Mouse (Mus musculus): Measurements from ENCODE around the gene Nrg3.

Gene Nrg3

GRCm38 (mm10) chr14:39472790-39473761 is at the start of gene Nrg3:
Nrg3 (minus strand) TSS chr14:39473088.
- no peak for DNase-seq (ENCODE audit: low spot score in 2 of 2)

- no peak for DNase-seq (ENCODE audit: low spot score in 2 of 2)
Measured at GRCm38 (mm10) chr14:39508956-39509355, 36.1 kb upstream of the Nrg3 start.

DNA sequence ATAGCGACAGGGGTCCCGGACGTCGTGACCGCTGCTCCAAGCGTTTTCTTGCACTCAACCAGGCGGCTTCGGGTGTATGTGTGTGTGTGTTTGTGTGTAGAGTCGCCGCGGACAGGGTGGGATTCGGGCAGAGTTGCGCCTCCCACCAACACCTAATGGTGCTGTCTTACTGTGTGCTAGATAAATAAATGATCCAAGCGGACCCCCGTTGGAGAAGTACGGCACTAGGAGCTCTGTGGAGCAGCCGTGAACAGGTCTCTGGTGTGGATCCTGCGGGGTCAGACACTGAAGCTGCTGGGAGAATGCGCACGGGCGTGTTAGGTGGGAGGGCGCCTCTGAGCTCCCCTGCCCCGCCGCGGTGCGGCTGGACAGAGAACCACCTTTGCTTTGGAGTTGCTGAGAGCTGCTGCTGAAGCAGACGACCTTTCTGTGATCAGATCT is 903 bp upstream of the Nrg3 start:
- DNase-seq (ENCODE audit: low spot score in 2 of 2): no peak

DNA sequence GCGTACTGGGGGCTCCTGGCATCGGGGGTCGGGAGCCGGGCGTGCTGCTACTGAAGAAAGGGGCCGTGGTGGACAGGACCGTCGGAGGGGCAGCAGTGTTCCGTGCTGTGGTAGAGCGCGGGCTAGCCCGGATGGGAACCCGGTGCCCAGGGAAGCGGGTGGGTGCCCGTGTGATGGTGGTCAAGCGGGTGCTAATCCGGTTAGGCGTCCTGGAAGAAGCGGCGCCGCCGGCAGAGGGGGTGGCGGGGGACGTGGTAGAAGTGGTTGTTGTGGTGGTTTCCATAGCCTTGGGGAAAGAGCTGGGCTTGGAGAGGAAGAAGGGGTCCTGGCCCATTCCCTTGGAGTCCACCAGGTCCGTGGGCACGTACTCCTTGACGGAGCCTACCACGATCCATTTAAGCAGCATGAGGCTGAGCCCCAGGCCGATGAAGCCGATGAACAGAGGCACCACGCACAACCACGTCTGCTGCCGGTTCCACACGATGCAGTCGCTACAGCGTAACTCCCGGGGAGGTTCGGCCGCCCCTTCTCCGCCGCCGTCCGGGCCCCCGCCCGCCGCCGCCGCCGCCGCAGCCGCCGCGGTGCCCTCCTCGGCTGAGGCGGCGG is 639 bp downstream of the Nrg3 start:
- DNase-seq (ENCODE audit: low spot score in 2 of 2): no peak

DNA sequence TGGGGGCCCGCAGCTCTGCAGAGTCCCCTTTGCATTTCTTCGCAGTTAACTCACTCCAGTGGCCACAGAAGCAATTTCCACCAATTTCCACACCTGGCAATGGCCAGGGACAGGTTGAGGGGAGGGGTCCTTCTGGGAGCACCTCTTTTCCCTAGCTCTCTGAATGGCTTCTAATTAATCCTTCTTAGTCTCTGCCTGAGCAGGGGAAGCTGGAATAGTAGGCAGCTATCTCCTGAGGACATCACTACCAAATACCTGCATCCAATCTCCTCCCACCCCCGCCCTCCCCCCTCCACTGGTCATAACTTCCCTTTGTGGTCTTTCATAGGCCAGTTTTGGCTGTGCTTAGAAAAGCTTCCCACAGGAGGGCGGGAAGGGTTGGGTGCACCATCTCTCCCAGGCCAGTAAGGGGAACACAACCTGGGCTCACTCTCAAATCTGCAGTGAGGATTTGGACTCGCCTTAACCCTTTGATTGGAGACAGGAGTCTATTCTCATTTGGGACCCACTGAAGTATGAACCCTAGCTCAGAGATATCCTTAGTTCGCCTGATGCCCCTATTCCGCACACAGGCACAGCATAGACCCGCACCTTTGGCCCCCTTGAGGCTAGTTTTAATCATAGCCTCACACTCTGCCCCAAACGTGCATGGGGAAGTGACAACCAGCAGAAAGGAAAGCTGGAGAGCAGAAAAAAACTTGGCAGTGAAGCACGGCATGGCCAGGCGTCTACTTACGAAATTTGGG is 1.5 kb downstream of the Nrg3 start:
- no peak for DNase-seq (ENCODE audit: low spot score in 2 of 2)

DNA sequence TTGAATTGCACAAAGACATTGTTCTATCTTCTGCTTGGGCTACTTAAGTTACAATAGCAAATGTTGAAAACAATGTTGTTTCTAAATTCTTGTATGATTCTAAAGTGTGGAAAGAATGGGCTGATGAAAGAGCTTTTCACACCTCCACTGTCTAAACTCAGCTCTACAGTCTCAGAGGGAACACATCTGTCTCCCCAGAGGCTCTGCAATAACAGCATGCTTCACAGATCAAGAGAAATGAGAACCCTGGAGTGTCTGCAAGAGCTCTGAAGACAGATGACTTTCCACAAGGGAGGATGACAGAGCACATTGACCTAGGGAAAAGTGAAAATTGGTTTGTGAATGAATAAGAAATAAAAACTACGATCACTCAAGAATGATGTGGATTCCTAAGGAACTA is 27.4 kb downstream of the Nrg3 start:
- no peak for DNase-seq (ENCODE audit: low spot score in 2 of 2)

GRCm38 (mm10) chr14:39428503-39428902 is 44.4 kb downstream of the Nrg3 start:
- DNase-seq (ENCODE audit: low spot score in 2 of 2): no peak

GRCm38 (mm10) chr14:39421874-39422273 is 51.0 kb downstream of the Nrg3 start:
- no peak for DNase-seq (ENCODE audit: low spot score in 2 of 2)

DNA sequence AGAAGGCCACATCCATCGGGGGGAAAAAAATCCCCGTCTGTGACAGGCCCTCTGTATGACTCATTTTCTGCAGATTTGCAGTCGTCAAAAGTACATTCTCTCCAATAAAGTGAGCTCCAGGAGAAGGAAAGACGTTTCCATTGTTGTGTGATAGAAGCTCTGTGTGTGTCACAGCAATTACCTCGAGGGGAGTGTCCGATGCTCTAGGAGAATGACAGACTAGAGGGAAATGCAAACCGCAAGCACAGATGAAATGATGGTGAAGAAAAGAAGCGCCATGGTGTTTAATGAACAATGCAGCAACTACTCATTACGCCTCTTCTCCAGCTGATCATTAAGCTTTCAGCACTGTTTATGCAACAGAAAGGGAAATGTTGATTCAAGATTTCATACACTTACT is 59.6 kb downstream of the Nrg3 start:
- DNase-seq (ENCODE audit: low spot score in 2 of 2): no peak

DNA sequence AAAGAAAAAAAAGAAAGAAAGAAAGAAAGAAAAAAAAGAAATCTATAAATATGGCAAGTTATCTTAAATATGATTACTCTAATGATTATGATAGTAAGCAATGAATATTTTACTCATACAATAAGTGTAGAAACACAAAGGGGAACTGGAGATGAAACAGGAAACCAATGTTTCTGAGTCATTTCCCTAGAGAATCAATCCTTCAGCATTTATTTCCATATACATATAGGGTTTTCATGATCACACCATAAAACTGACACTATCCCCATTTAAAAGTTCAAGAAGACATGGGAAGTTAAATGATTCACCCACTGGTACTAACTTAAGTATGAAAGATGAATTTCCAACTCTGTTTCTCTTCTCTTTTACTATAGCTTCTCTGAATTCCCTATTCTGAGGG is 86.0 kb downstream of the Nrg3 start:
- no peak for DNase-seq (ENCODE audit: low spot score in 2 of 2)

DNA sequence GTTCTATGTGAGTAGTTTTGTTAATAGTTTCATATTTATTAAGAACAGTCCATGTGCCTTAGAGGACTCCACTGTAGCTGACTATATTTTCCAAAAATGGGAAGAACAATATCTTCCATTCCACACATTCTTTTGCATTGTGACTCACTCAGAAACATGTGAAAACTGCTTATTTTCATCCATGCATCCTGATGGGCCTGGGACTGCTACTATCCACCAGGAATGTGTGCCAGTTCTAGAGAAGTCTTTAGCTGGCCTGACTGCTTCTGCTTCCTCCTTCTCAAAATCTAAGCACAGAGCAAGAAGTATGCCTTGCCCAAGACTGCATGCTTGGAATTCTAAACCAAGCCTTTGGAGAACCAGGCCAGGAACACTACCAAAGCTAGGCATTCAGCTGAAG is 91.6 kb downstream of the Nrg3 start:
- no peak for DNase-seq (ENCODE audit: low spot score in 2 of 2)

GRCm38 (mm10) chr14:39373220-39373619 is 99.7 kb downstream of the Nrg3 start:
- DNase-seq (ENCODE audit: low spot score in 2 of 2): no peak

DNA sequence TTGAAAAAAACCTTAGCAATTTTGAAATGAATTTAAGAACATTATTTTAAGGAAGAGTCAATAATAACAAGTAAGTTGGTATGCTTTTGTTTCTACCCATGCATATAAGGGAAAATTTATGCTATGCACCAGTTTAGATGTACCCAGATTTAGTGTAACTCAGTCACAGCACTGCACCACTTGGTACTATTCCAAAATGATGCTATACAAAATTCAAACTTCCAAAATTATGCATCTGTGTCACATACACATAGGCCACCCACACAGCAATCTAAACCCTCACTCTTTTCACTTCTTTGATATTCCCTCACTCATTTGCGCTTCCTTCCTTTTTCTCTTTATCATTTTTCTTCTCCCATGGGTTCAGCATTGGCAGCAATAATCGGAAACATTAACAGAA is 116.6 kb downstream of the Nrg3 start:
- no peak for DNase-seq (ENCODE audit: low spot score in 2 of 2)

GRCm38 (mm10) chr14:39351979-39352737 is 120.7 kb downstream of the Nrg3 start:
- DNase-seq (ENCODE audit: low spot score in 2 of 2): no peak

DNA sequence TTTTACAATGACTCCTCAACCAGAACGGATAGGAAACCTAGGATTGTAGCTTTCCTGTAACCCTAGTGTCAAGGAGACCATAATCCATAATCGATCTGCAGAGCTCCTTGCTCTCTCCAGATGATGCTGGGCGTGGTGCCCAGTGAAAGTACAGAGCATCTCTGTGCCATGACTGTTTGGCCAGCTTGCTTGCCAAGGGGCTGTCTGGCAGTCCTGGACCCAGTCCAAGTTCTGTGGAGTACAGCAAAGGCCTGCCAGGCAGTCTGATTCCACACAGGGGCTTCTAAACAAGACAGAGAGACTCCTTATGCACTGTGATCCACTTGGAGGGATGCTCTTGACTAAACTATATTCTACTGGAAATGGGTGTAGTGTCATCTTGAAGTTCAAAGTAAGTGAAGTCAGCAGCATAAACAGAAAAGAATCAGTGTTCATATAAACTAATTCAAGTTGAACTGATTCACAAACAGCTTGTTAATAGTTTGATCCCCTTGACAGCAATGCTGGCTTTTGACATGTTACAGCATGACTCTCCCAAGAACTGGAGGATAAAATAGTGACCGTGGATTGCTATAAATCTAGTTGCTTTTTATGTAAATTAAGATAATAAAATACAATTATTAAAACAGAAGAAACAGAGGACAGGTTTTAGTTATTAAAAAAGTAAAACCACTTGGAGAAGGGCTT is 155.3 kb downstream of the Nrg3 start:
- no peak for DNase-seq (ENCODE audit: low spot score in 2 of 2)

- no peak for DNase-seq (ENCODE audit: low spot score in 2 of 2)
Measured at GRCm38 (mm10) chr14:39314111-39314510, 158.8 kb downstream of the Nrg3 start.

DNA sequence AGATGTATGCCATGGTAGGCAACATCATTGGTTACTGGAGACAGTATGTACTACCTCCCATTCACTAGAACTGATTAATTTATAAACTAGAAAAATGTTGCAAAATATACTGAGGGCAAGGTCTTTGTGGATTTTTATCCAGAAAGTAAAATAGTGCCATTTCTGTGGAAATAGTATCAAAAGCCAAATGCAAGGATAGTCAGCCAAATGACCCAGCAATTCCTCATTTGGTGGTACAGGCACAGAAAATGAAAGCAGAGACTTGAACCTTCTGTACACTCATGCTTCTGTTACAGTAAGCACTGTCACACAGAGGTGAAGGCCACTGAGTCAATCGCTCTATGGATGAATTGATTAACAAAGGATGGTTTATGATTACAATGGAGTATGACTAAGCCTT is 207.8 kb downstream of the Nrg3 start:
- DNase-seq (ENCODE audit: low spot score in 2 of 2): no peak

GRCm38 (mm10) chr14:39264422-39264821 is 208.5 kb downstream of the Nrg3 start:
- no peak for DNase-seq (ENCODE audit: low spot score in 2 of 2)

DNA sequence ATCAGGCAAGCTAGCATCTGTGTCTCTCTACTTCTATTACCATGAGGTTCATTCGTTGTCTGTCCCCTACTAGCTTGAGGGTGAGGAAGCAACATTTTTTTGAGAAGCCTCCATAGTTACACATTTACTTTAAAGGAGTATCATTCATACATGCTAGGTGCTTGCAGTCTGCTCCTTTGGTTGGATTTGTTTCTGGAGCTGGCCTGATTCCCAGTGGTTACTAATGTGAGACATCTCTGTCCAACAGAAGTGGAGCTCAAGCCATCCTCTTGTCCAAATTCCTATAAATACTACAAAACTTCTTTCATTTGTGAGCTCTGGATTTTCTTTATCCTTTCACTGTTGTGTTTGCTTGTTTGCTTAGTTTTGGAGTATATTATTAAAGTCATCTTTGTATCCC is 211.9 kb downstream of the Nrg3 start:
- no peak for DNase-seq (ENCODE audit: low spot score in 2 of 2)

GRCm38 (mm10) chr14:39255391-39255790 is 217.5 kb downstream of the Nrg3 start:
- no peak for DNase-seq (ENCODE audit: low spot score in 2 of 2)

DNA sequence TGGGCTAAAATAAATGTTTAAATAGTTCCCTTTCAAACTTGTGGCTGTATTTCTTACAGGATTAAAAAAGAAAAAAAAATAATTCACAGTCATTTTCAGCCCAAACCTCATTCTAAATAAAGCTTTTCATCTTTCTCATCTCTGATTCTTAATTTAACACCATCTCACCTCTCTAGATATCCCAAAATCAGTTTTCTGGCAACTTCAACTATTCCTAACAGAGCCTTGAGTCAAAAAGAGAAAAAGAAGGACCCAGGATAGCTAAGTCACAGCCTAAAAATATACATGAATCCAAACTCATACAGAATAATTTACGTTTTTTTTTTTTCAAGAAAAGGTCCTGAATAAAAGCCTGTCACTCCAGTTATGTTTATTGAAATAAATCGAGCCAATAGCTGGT is 232.6 kb downstream of the Nrg3 start:
- no peak for DNase-seq (ENCODE audit: low spot score in 2 of 2)

Measured in heart, adult 9 months (tissue).